Mouse (Mus musculus) liver (tissue): ENCODE data around the gene Hps5.
A peak's percentile ranks its signal among the peaks of the same experiment; 100 is the strongest.

Experiments used
- DNase-seq: peaks from one replicate; pipeline ENCODE4 v3.0.0-alpha.2; 2020; ENCODE audit warnings: mixed read lengths

Hps5 gene

GRCm38 (mm10) chr7:46732458-46732857, 63.4 kb downstream of the Hps5 start, which contains the start of gene Saa4:
Gene Saa4, minus strand, starts transcription at chr7:46732603.
- no peak for DNase-seq

GRCm38 (mm10) chr7:46727584-46727983, 68.3 kb downstream of the Hps5 start:
- no peak for DNase-seq

DNA sequence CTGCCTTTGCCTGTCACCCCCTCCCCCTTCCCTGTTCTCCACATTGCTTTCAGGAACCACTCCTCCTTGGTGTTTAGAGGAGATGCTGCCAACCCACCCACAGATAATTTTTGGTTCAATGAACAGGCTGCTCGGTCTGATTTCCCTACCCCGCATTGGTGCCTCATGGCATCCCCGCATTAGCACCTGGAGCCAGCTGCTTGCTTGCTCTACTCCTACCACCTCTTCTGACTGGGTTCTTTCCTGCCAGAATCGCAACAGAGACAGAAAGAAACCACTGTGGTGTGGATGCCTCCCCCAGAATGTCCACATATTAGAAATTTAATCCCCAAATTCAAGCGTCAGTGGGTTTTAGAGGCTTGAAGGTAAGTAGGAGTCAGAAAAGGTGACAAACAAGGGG, 71.5 kb downstream of the Hps5 start:
- DNase-seq, result no peak

DNA sequence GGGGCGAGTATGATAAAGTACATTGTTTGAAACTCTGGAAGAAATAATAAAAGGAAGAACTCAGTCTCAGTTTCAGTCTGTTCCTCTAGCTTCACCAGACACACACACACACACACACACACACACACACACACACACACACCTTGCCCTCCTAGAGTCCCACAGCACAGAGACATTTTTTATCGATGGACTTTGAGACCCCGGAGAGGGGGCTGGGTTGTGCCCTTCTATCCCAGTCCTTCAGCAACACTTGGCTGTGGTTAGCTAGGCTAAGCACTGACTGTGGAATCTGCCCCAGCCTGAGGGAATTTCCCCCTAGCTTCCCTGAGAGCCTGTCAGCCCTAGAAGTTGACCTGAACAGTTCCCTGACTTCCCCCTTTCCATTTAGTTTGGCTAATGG, 72.0 kb downstream of the Hps5 start:
- DNase-seq, result peak; percentile 6

DNA sequence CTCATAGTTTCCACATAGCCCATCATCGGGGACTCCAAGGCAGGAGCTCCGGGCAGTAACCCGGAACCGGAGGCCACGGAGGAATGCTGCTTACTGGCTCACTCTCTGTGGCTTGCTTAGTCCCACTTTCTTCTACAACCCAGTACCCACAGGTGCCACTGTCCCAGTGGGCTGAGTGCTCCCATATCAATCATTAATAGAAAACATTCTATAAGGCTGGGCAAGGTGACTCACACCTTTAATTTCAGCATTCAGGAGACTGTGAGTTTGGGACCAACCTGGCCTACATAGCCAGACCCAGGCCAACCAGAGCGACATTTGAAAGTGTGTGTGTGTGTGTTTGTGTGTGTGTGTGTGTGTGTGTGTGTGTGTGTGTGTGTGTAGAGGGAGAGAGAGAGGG, 72.5 kb downstream of the Hps5 start:
- no peak for DNase-seq

DNA sequence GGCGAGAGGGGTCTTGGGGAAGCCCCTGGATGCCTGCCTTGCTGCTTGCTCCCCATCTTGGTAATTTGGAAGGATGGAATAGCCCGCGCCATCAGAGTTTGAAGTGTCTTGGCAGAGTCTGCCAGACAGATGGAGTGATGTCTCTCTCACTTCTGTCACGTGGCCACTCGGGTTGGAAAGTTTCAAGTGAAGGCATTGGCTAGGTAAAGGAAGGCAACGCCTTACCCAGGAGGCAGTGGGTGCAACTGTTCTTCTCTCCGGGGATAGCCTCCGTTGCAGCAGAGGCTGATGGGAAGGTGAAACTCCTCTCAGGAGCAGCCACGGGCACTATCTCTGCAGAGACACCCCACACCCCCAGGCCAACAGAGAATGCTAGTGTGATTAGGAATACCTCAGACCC, 75.4 kb downstream of the Hps5 start:
- DNase-seq, result no peak

- DNase-seq, result peak; percentile 45
These were observed 76.3 kb downstream of the Hps5 start for GRCm38 (mm10) chr7:46719526-46719925.

DNA sequence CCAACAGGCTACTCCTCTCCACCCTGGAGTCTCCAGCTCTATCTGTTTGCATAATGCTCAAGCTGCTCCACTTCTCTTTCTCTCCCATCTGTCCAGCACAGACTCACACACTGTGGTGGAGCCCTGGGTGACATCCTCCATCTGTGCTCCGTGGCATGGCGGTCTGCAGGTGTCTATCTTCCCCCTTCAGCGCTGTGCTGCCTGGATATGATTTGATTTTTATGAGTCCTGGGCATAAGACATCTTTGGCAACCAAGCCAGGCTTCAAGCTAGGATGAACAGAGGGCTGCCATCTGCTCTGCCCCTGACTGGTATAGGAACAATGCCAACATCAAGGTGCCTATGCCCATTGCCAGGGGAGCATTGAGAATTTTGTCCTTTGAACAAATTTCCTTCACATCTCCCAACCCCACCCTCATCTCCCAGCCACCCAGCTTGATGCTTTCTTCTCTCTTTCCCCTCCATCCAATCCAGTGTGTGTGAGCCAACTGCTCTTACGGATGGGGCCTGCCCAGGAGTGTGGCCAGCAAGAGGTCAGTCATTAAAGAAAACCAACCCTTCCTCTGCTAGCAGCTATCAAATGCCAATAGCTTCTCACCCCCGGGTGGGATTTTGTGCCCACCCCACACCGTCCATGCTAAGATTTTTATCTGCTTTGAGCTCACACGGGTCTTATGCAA, 77.1 kb downstream of the Hps5 start:
- no peak for DNase-seq

DNA sequence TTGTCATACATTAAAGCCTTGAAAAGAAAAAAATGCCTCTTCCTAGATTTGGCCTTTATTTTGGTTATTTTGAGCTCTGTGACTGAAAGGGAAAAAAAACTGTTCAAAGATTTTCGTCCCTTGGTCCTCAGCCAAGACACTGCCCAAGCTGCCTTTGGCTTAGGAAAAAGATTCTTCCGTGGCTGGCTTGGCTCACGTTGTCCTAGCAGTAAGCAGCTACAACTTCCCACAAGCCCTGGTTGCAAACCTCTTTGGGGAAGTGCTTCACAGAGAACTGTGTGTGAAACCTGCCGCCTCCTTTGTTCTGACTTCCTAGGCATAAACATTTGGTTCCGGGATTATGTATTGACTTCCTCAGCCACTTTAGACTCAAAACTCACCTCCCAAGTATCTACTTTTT, 79.0 kb downstream of the Hps5 start:
- no peak for DNase-seq

GRCm38 (mm10) chr7:46715600-46715999, 80.3 kb downstream of the Hps5 start, which contains the start of gene Saa3:
Gene Saa3, minus strand, starts transcription at chr7:46715700.
- DNase-seq, result no peak

- peak; percentile 70 for DNase-seq
These were observed 81.3 kb downstream of the Hps5 start for GRCm38 (mm10) chr7:46714518-46714917.

GRCm38 (mm10) chr7:46712250-46712649, 83.6 kb downstream of the Hps5 start:
- DNase-seq, result peak; percentile 10
